Mouse (Mus musculus) brain, adult 2 months (tissue): ENCODE data around the gene Srrm3.

Experiments
- DNase-seq: peaks from one replicate; pipeline ENCODE4 v3.0.0; 2011; ENCODE audit warnings: low read depth, low spot score

Gene Srrm3

GRCm38 (mm10) chr5:135904259-135904658 lies 97.6 kb downstream of the Srrm3 start:
- DNase-seq = peak; percentile 54

GRCm38 (mm10) chr5:135905320-135906225 lies 98.9 kb downstream of the Srrm3 start:
- DNase-seq = no peak

DNA sequence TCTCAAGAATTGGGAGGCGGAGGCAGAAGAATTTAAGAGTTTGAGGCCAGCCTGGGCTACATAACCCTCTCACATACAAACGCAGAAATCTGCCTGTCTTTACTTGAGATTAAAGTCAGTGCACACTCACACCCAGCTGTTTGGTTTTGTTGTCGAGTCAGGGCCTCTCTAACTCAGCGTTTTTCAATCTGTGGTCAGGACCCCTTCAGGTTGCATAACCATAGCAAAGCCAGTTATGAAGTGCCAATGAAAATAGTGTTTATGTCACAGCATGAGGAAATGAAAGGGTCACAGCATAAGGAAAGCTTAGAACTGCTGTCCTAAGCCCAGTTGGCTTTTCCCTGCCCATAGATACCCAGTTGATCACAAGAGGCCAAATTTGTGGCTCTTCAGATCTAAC lies 100.2 kb downstream of the Srrm3 start:
- DNase-seq = no peak

DNA sequence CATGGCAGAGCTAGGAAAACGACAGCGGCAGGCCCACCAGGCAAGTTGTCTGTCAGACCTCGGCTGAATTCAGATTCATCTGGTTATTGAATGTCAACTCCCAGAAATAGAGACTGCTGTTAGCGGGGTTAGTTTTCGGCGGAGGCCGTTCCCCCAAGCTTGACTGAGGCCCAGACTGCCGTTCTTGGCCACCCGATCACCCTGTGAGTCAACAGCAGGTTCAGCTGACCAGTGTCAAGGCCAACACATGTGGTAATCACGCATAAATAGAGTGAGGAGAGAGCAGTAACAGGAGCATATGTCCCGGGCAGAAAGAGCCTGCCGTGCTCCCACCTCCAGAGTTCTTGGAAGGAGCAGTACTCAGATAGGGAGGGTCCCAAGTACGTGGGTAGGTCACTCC lies 100.6 kb downstream of the Srrm3 start:
- DNase-seq = no peak

DNA sequence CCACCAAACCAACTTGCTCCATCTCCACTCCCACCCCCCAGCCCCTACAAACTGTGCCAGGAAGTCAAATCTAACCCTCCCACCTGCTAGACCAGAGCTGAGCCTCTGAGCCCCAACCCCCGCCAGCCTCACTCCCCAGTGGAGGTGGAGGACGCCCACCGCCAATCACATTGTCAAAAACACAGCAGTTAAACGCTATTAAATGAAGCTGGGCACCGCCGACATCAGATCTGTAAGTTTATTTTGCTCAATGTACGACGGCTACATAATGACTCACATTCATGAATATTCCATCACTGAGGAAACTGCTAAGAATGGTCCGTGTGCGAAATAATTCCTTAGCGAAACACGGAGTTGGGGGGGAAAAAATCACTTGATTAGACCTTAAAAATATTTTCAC lies 101.5 kb downstream of the Srrm3 start:
- peak; percentile 64 for DNase-seq

GRCm38 (mm10) chr5:135908989-135909388 lies 102.3 kb downstream of the Srrm3 start:
- no peak for DNase-seq

- DNase-seq = no peak
These were observed 103.0 kb downstream of the Srrm3 start for GRCm38 (mm10) chr5:135909646-135910045.

- no peak for DNase-seq
These were observed 104.1 kb downstream of the Srrm3 start for GRCm38 (mm10) chr5:135910813-135911212.

GRCm38 (mm10) chr5:135911633-135912220 lies 105.0 kb downstream of the Srrm3 start:
- DNase-seq = no peak

- no peak for DNase-seq
These were observed 106.5 kb downstream of the Srrm3 start for GRCm38 (mm10) chr5:135913201-135913600.

DNA sequence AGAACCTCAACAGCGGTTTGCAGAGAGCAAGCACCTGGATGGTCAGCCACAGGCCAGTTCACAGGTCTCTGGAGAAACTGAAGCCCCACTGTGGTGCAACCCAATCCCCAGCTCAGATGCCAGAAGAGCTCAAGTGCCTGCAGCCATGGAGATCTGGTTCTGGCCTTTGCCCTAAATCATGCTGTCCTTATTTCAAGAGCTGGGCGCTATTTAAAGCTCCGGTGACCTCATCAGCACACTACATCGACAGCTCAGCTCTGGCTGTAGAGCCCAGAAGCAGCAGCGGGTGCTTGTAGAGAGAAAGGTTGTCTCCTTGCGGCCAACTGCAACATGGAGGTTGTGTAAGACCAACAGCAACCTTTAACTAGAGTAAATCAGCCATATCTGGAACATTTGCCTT lies 107.5 kb downstream of the Srrm3 start:
- peak; percentile 85 for DNase-seq

GRCm38 (mm10) chr5:135916051-135916565 lies 109.4 kb downstream of the Srrm3 start:
- DNase-seq = no peak

GRCm38 (mm10) chr5:135916601-135917000 lies 109.9 kb downstream of the Srrm3 start:
- peak; percentile 80 for DNase-seq

- no peak for DNase-seq
These were observed 110.8 kb downstream of the Srrm3 start for GRCm38 (mm10) chr5:135917327-135918058.

DNA sequence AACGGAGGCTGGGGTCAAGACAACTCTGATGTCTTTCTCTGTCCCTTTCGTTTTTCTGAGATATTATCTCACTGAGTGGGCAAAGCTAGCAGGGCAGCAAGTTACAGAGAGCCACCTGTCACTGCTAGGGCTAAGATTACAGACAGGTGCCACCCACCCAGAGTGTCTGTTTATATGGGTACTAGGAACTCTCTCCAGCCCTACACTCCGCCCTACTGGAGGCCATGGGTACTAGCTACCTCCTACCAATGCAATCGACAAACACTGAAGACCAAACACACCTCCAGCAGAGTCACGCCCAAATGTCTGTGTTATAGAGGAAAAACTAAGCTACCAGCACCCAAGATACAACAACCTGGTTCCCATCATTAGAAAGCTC lies 111.4 kb downstream of the Srrm3 start:
- DNase-seq = no peak

DNA sequence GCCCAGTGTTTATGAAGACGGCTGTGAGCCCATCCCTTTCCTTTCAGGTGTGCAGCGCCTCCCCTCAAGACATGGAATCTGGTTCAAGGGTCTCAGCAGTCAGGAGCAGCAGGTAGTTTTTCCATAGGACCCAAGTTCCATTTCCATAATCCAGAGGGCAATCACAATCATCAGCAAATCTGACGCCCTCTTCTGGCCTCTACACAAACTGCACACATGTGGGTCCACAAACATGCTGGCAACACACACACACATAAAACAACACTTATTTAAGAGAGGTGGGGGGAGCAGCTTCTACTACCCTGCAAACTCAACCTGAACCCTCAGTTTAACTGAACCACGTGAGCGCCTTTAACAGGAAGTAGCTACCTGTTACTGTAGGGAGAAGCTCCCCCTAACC lies 111.9 kb downstream of the Srrm3 start:
- no peak for DNase-seq

DNA sequence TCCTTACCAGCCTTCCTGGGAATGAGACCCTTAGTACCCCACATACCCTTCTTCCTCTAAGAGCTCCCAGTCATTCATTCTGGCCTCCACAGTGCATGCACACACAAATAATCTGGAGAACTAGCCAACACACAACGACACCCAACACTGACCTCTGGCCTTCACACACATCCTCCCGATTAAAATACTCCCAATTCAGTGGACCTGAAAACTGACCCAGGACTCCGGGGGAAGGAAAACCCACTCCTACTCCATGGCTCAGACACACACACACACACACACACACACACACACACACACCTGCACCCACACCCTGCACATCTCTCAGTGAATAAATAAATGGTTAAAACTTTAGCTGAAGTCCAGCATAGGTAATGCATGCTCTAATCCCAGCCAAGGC lies 113.2 kb downstream of the Srrm3 start:
- no peak for DNase-seq

GRCm38 (mm10) chr5:135923901-135924300 lies 117.2 kb downstream of the Srrm3 start:
- DNase-seq = no peak
